Mouse (Mus musculus) midbrain, embryonic 14.5 days (tissue): ENCODE results near the gene Fam243. TPM values are rescaled to one million over a fixed set of nuclear protein-coding genes. Genes with fewer than 3 reads are reported as not detected.

Source experiments
- ATAC-seq: fragments of 200-750 bp; cut with Nextera tagmentation; 2 replicates; pipeline ENCODE4 v1.8.0; 2017; ENCODE audit warnings: moderate number of reproducible peaks, moderate library complexity; ENCODE audit not compliant: low FRiP score, low TSS enrichment
- DNase-seq: peaks from one replicate; pipeline ENCODE4 v3.0.0-alpha.2; 2015
- H3K27ac ChIP-seq: fragments of 300-500 bp; sonication (generic); replicated peaks from 2 replicates; pipeline ENCODE4 v1.5.1; 2014; ENCODE audit warnings: mild to moderate bottlenecking, low read depth, low read length, moderate library complexity
- H3K27me3 ChIP-seq: fragments of 300-500 bp; sonication (generic); 2 replicates; pipeline ENCODE4 v1.6.1; 2014; ENCODE audit warnings: low read length, control low read depth, mixed read lengths; ENCODE audit not compliant: control insufficient read depth, insufficient read depth
- H3K36me3 ChIP-seq: fragments of 300-500 bp; sonication (generic); 2 replicates; pipeline ENCODE4 v1.6.1; 2014; ENCODE audit warnings: low read length, control low read depth; ENCODE audit not compliant: control insufficient read depth, insufficient read depth
- H3K4me1 ChIP-seq: fragments of 300-500 bp; sonication (generic); 2 replicates; pipeline ENCODE4 v1.6.1; 2014; ENCODE audit warnings: mild to moderate bottlenecking, antibody characterized with exemption, low read length, control low read depth; ENCODE audit not compliant: control insufficient read depth, insufficient read depth
- H3K4me2 ChIP-seq: fragments of 300-500 bp; sonication (generic); 2 replicates; pipeline ENCODE4 v1.6.1; 2014; ENCODE audit warnings: mild to moderate bottlenecking, low read length, moderate library complexity
- H3K4me3 ChIP-seq: fragments of 300-500 bp; sonication (generic); replicated peaks from 2 replicates; pipeline ENCODE4 v1.5.1; 2014; ENCODE audit warnings: low read depth, low read length
- H3K9ac ChIP-seq: fragments of 300-500 bp; sonication (generic); replicated peaks from 2 replicates; pipeline ENCODE4 v1.6.1; 2014; ENCODE audit warnings: mild to moderate bottlenecking, low read length, moderate library complexity
- H3K9me3 ChIP-seq: fragments of 300-500 bp; sonication (generic); 2 replicates; pipeline ENCODE4 v1.6.1; 2016; ENCODE audit warnings: low read length, control low read depth, mixed read lengths; ENCODE audit not compliant: control insufficient read depth
- WGBS: fragments of 180-500 bp; shearing (Covaris S2); extraction: QIAGEN DNeasy Blood & Tissue Kit; methylation state at CpG from one replicate; pipeline ENCODE4 v1.1.7; 2014; 5-methylcytosine and 5-hydroxymethylcytosine counted together
- polyA plus RNA-seq: library from polyadenylated mRNA; unstranded; fragments of >200 nt; fragmentation: Nextera tagmentation; extraction: Ambion mirVana; gene quantifications from 2 replicates; pipeline ENCODE4 v1.2.1, GENCODE M21; 2014

Fam243 gene
- polyA plus RNA-seq, 1 experiment from 2014 or later = not detected

- no peak for DNase-seq
- H3K4me1 ChIP-seq = no peaks in the 10 kb centered on the region
- H3K4me3 ChIP-seq = no peak overlapping the region
- H3K9ac ChIP-seq = no peak overlapping the region
- H3K9me3 ChIP-seq = no peaks in the 10 kb centered on the region
- H3K27me3 ChIP-seq = no peaks in the 10 kb centered on the region
- H3K4me2 ChIP-seq = no peak overlapping the region
- no peak for ATAC-seq
- no peak overlapping the region for H3K27ac ChIP-seq
- H3K36me3 ChIP-seq = no peaks in the 10 kb centered on the region
- 65% methylated on average over 9 of the region's 9 CpGs for WGBS
Measured at GRCm38 (mm10) chr16:92334600-92334999, 13.4 kb upstream of the Fam243 start.

- H3K36me3 ChIP-seq = no peaks in the 10 kb centered on the region
- no peak overlapping the region for H3K27ac ChIP-seq
- H3K9me3 ChIP-seq = no peaks in the 10 kb centered on the region
- no peaks in the 10 kb centered on the region for H3K27me3 ChIP-seq
- DNase-seq = no peak
- no peak for ATAC-seq
- no peak overlapping the region for H3K9ac ChIP-seq
- no peaks in the 10 kb centered on the region for H3K4me1 ChIP-seq
- no peak overlapping the region for H3K4me3 ChIP-seq
- WGBS = 88% methylated on average over 5 of the region's 5 CpGs
- H3K4me2 ChIP-seq = no peak overlapping the region
Measured at GRCm38 (mm10) chr16:92330966-92331365, 9.7 kb upstream of the Fam243 start.

- Histone ChIP-seq H3K27me3 (no peaks in the 10 kb centered on the region), H3K4me2 (no peak overlapping the region), H3K4me3 (no peak overlapping the region), H3K27ac (no peak overlapping the region), H3K4me1 (peaks cover 8% of the 10 kb centered on the region), H3K36me3 (no peaks in the 10 kb centered on the region), H3K9me3 (no peaks in the 10 kb centered on the region), H3K9ac (no peak overlapping the region)
- ATAC-seq (no peak), DNase-seq (no peak)
- 92% methylated on average over 10 of the region's 10 CpGs for WGBS
Measured at GRCm38 (mm10) chr16:92327911-92328310, 6.7 kb upstream of the Fam243 start.

GRCm38 (mm10) chr16:92325062-92325406 is 3.8 kb upstream of the Fam243 start:
- H3K27me3 ChIP-seq = no peaks in the 10 kb centered on the region
- H3K9me3 ChIP-seq = no peaks in the 10 kb centered on the region
- no peaks in the 10 kb centered on the region for H3K36me3 ChIP-seq
- no peak for DNase-seq
- peaks cover 8% of the 10 kb centered on the region for H3K4me1 ChIP-seq
- WGBS = 8% methylated on average over 1 of the region's 1 CpGs
- H3K4me2 ChIP-seq = no peak overlapping the region
- ATAC-seq = no peak
- no peak overlapping the region for H3K4me3 ChIP-seq
- no peak overlapping the region for H3K9ac ChIP-seq
- peak overlapping the region; percentile 41; the same call in 1 of the 2 replicates for H3K27ac ChIP-seq

GRCm38 (mm10) chr16:92324309-92325061 is 3.2 kb upstream of the Fam243 start:
- 14% methylated on average over 7 of the region's 7 CpGs for WGBS

GRCm38 (mm10) chr16:92320361-92320760 is 880 bp downstream of the Fam243 start:
- no peaks in the 10 kb centered on the region for H3K27me3 ChIP-seq
- WGBS = 84% methylated on average over 3 of the region's 3 CpGs
- ATAC-seq = no peak

More at GRCm38 (mm10) chr16:92324309-92325061, 3.2 kb upstream of the Fam243 start:
- Histone ChIP-seq H3K27ac (peak overlapping the region; percentile 41; the same call in 1 of the 2 replicates), H3K4me1 (peaks cover 8% of the 10 kb centered on the region), H3K9me3 (no peaks in the 10 kb centered on the region), H3K9ac (no peak overlapping the region), H3K4me3 (no peak overlapping the region), H3K36me3 (no peaks in the 10 kb centered on the region), H3K4me2 (no peak overlapping the region), H3K27me3 (no peaks in the 10 kb centered on the region)
- ATAC-seq (no peak), DNase-seq (peak; percentile 35)

GRCm38 (mm10) chr16:92319353-92320109 is 1.7 kb downstream of the Fam243 start:
- Histone ChIP-seq H3K36me3 (no peaks in the 10 kb centered on the region), H3K27ac (no peak overlapping the region)
- no peak for DNase-seq

More at GRCm38 (mm10) chr16:92320361-92320760, 880 bp downstream of the Fam243 start:
- no peak overlapping the region for H3K9ac ChIP-seq
- peaks cover 8% of the 10 kb centered on the region for H3K4me1 ChIP-seq
- H3K36me3 ChIP-seq = no peaks in the 10 kb centered on the region
- no peak for DNase-seq
- no peak overlapping the region for H3K27ac ChIP-seq
- H3K9me3 ChIP-seq = no peaks in the 10 kb centered on the region
- H3K4me2 ChIP-seq = no peak overlapping the region
- no peak overlapping the region for H3K4me3 ChIP-seq

GRCm38 (mm10) chr16:92316049-92316738 is 5.0 kb downstream of the Fam243 start:
- Histone ChIP-seq H3K27ac (no peak overlapping the region), H3K4me1 (no peaks in the 10 kb centered on the region), H3K27me3 (no peaks in the 10 kb centered on the region), H3K9ac (no peak overlapping the region), H3K4me2 (no peak overlapping the region), H3K9me3 (no peaks in the 10 kb centered on the region), H3K36me3 (peaks cover 21% of the 10 kb centered on the region), H3K4me3 (no peak overlapping the region)
- ATAC-seq (no peak), DNase-seq (no peak)
- 70% methylated on average over 7 of the region's 7 CpGs for WGBS

More at GRCm38 (mm10) chr16:92319353-92320109, 1.7 kb downstream of the Fam243 start:
- 70% methylated on average over 20 of the region's 20 CpGs for WGBS
- no peak overlapping the region for H3K9ac ChIP-seq
- no peak for ATAC-seq
- H3K4me3 ChIP-seq = no peak overlapping the region
- no peaks in the 10 kb centered on the region for H3K27me3 ChIP-seq
- peaks cover 3% of the 10 kb centered on the region for H3K4me1 ChIP-seq
- no peak overlapping the region for H3K4me2 ChIP-seq
- H3K9me3 ChIP-seq = no peaks in the 10 kb centered on the region
